Mouse (Mus musculus) MEL (cell line): ENCODE measurements around the gene Cipc. TPM values are rescaled to one million over a fixed set of nuclear protein-coding genes. Genes with fewer than 3 reads are reported as not detected.

Experiments used
- DNase-seq: peaks from one replicate; pipeline ENCODE4 v3.0.0; 2011; ENCODE audit warnings: low read depth, low spot score
- H3K27ac ChIP-seq: 2 replicates; pipeline ENCODE4 v1.5.1; 2012; ENCODE audit warnings: low read depth, mild to moderate bottlenecking, control low read depth, low read length, moderate library complexity; ENCODE audit not compliant: control insufficient read depth
- H3K27me3 ChIP-seq, 2 experiments: fragments of 150-350 bp in 1 of 2; sonication (generic) in 1 of 2; 2 replicates each; pipeline ENCODE4 v1.6.1; 2012; ENCODE audit warnings: low read length in 2 of 2, mild to moderate bottlenecking in 2 of 2, improper control_type of control experiment in 1 of 2, moderate library complexity in 1 of 2; ENCODE audit not compliant: insufficient read depth in 2 of 2, control insufficient read depth in 1 of 2
- H3K36me3 ChIP-seq, 2 experiments: 2 replicates each; pipeline ENCODE4 v1.6.1; 2012 to 2014; ENCODE audit warnings: low read length in 2 of 2, improper control_type of control experiment in 1 of 2, inconsistent platforms in 1 of 2, mild to moderate bottlenecking in 1 of 2; ENCODE audit not compliant: insufficient read depth in 2 of 2, control insufficient read depth in 1 of 2
- H3K4me1 ChIP-seq, 2 experiments: fragments of 150-350 bp in 1 of 2; sonication (generic) in 1 of 2; 2 replicates each; pipeline ENCODE4 v1.6.1; 2012; ENCODE audit warnings: low read length in 2 of 2, improper control_type of control experiment in 1 of 2, mild to moderate bottlenecking in 1 of 2; ENCODE audit not compliant: insufficient read depth in 2 of 2, control insufficient read depth in 1 of 2
- H3K4me3 ChIP-seq, 2 experiments: fragments of 150-350 bp in 1 of 2; sonication (generic) in 1 of 2; 2 replicates each; pipeline ENCODE4 v1.5.1; 2012; ENCODE audit warnings: low read depth in 2 of 2, low read length in 2 of 2, mild to moderate bottlenecking in 2 of 2, moderate library complexity in 2 of 2, control low read depth in 1 of 2, improper control_type of control experiment in 1 of 2; ENCODE audit not compliant: control insufficient read depth in 1 of 2, insufficient read depth in 1 of 2
- H3K79me2 ChIP-seq: 2 replicates; pipeline ENCODE4 v1.6.1; 2012; ENCODE audit warnings: mild to moderate bottlenecking, low read length, moderate library complexity; ENCODE audit not compliant: control insufficient read depth, poor library complexity, insufficient read depth
- H3K9ac ChIP-seq: 2 replicates; pipeline ENCODE4 v1.6.1; 2012; ENCODE audit warnings: low read depth, mild to moderate bottlenecking, control low read depth, low read length, moderate library complexity; ENCODE audit not compliant: control insufficient read depth, poor library complexity, severe bottlenecking
- H3K9me3 ChIP-seq: fragments of 150-350 bp; sonication (generic); replicated peaks from 2 replicates; pipeline ENCODE4 v1.6.1; 2012; ENCODE audit warnings: mild to moderate bottlenecking, low read length, improper control_type of control experiment, moderate library complexity; ENCODE audit not compliant: insufficient read depth
- CHD2 ChIP-seq: IDR thresholded peaks from 2 replicates; pipeline ENCODE4 v1.6.1; 2011; ENCODE audit warnings: low read length, improper control_type of control experiment
- EP300 ChIP-seq, 2 experiments: IDR thresholded peaks; 2 replicates each; pipeline ENCODE4 v1.6.1; 2011; ENCODE audit warnings: improper control_type of control experiment in 2 of 2, low read length in 2 of 2, low read depth in 1 of 2, mild to moderate bottlenecking in 1 of 2
- MAFK ChIP-seq: IDR thresholded peaks from 2 replicates; pipeline ENCODE4 v1.6.1; 2011; ENCODE audit warnings: low read depth, mild to moderate bottlenecking, low read length, improper control_type of control experiment, borderline replicate concordance
- MAX ChIP-seq: IDR thresholded peaks from 2 replicates; pipeline ENCODE4 v1.6.1; 2011; ENCODE audit warnings: low read length, improper control_type of control experiment
- MXI1 ChIP-seq: IDR thresholded peaks from 2 replicates; pipeline ENCODE4 v1.6.1; 2011; ENCODE audit warnings: mild to moderate bottlenecking, low read depth, low read length, improper control_type of control experiment
- MYB ChIP-seq: IDR thresholded peaks from 2 replicates; pipeline ENCODE4 v1.6.1; 2011; ENCODE audit warnings: mild to moderate bottlenecking, low read depth, low read length, improper control_type of control experiment
- MYC ChIP-seq: IDR thresholded peaks from 2 replicates; pipeline ENCODE4 v1.6.1; 2011; ENCODE audit warnings: low read depth, mild to moderate bottlenecking, low read length, improper control_type of control experiment, moderate library complexity
- NRF1 ChIP-seq: IDR thresholded peaks from 2 replicates; pipeline ENCODE4 v1.6.1; 2014; ENCODE audit warnings: low read depth, mild to moderate bottlenecking, inconsistent platforms, low read length, improper control_type of control experiment, moderate library complexity; ENCODE audit not compliant: poor library complexity, insufficient read depth, severe bottlenecking
- TBP ChIP-seq: IDR thresholded peaks from 2 replicates; pipeline ENCODE4 v1.8.0; 2011; ENCODE audit warnings: low read depth, low read length, improper control_type of control experiment
- TCF12 ChIP-seq: IDR thresholded peaks from 2 replicates; pipeline ENCODE4 v1.6.1; 2014; ENCODE audit warnings: low read depth, mild to moderate bottlenecking, inconsistent platforms, low read length, improper control_type of control experiment, moderate library complexity
- UBTF ChIP-seq: IDR thresholded peaks from 2 replicates; pipeline ENCODE4 v1.6.1; 2012; ENCODE audit warnings: low read depth, mild to moderate bottlenecking, inconsistent platforms, low read length, improper control_type of control experiment, moderate library complexity, borderline replicate concordance; ENCODE audit not compliant: insufficient read depth
- USF1 ChIP-seq: IDR thresholded peaks from 2 replicates; pipeline ENCODE4 v1.6.1; 2014; ENCODE audit warnings: low read depth, mild to moderate bottlenecking, inconsistent platforms, low read length, improper control_type of control experiment, moderate library complexity
- ZC3H11A ChIP-seq: IDR thresholded peaks from 2 replicates; pipeline ENCODE4 v1.6.1; 2012; ENCODE audit warnings: low read depth, mild to moderate bottlenecking, inconsistent platforms, low read length, improper control_type of control experiment
- ZNF384 ChIP-seq: IDR thresholded peaks from 2 replicates; pipeline ENCODE4 v1.6.1; 2012; ENCODE audit warnings: low read depth, mild to moderate bottlenecking, inconsistent platforms, low read length, improper control_type of control experiment
- polyA plus RNA-seq, 2 experiments: library from polyadenylated mRNA; stranded (reverse) in 1 of 2; unstranded in 1 of 2; fragments of >175 nt in 1 of 2; fragments of >200 nt in 1 of 2; gene quantifications; 2 replicates each; pipeline versions ENCODE4 v1.2.1 to v1.2.4; 2012; ENCODE audit warnings: low replicate concordance in 2 of 2, low read depth in 1 of 2; ENCODE audit not compliant: insufficient read length in 2 of 2, insufficient read depth in 1 of 2, missing spikeins in 1 of 2
- total RNA-seq: library from RNA; depleted of rRNA; stranded (reverse); fragments of 300-350 nt; gene quantifications from 2 replicates; pipeline ENCODE4 v1.2.3, GENCODE M21; 2012

Gene Cipc
- total and polyA plus RNA-seq, 3 experiments: 24.8 to 98.1 (median 27.5) TPM

- Histone ChIP-seq H3K4me3 (no peak within 1 kb of the TSS), H3K9ac (no peak within 1 kb of the TSS), H3K79me2 (no peaks in the 10 kb centered on the region), H3K4me1 (no peaks in the 10 kb centered on the region), H3K36me3 (no peaks in the 10 kb centered on the region), H3K27me3 (no peaks in the 10 kb centered on the region; a peak in 1 of 4 replicates), H3K9me3 (no peaks in the 10 kb centered on the region), H3K27ac (no peak within 1 kb of the TSS)
- TF ChIP-seq MAFK: no peak
- TF ChIP-seq USF1: no peak
- DNase-seq: no peak
Measured at GRCm38 (mm10) chr12:86989890-86990754, 43.3 kb downstream of the Cipc start, which contains the start of gene Zdhhc22. Zdhhc22 (minus strand) TSS chr12:86990430.

DNA sequence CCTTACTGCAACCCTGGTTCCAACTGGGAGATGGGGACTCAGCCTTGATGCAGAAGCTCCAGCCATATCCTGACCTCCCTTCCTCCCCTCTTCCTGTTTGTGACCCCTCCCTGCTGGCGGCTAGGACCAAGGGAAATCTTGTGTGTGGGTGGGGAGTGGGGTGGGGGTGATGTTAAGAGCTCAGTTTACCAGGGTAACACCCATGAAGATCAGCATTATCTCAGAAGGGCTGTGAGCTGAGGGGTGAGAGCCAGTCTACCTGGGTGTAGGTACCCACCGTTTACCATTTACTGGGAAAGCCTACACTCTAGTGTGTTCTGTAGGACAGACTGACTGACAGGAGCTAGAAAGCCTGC, 43.9 kb downstream of the Cipc start:
- no peaks in the 10 kb centered on the region; a peak in 1 of 4 replicates for H3K27me3 ChIP-seq
- H3K27ac ChIP-seq: no peak overlapping the region
- DNase-seq: no peak
- no peaks in the 10 kb centered on the region for H3K79me2 ChIP-seq
- H3K4me1 ChIP-seq: no peaks in the 10 kb centered on the region
- H3K9ac ChIP-seq: no peak overlapping the region
- no peak overlapping the region for H3K4me3 ChIP-seq
- TF ChIP-seq ZC3H11A (no peak), NRF1 (no peak), CHD2 (no peak), MAX (no peak), MYC (no peak), USF1 (no peak), TBP (no peak), MYB (no peak), TCF12 (no peak), MXI1 (no peak), EP300 (IDR thresholded peaks at IDR 0.05; ENCODE audit: low read depth in 1 of 2, low read length in 2 of 2) (no peak)
- no peaks in the 10 kb centered on the region for H3K36me3 ChIP-seq
- H3K9me3 ChIP-seq: no peaks in the 10 kb centered on the region

DNA sequence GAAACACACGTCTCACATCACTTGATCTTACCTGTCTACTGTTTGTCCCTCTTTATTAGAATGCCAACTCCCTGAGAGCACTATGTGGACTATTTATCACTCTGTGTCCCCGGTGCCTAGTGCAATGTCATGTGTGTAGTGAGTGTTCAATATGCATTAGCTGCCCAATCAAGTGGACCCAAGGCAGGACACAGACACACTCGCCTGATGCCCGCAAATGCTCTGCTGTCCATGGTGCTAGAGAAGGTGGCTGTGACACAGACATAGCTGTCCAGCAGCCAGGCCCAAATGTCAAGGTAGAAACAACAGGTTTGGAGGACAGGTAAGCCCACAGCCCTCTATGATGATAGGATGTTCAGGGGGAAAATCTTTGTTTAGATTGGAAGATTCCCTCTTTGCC, 47.3 kb downstream of the Cipc start:
- Histone ChIP-seq H3K9ac (no peak overlapping the region), H3K9me3 (no peaks in the 10 kb centered on the region), H3K36me3 (no peaks in the 10 kb centered on the region), H3K79me2 (no peaks in the 10 kb centered on the region), H3K27ac (no peak overlapping the region), H3K4me1 (no peaks in the 10 kb centered on the region), H3K4me3 (no peak overlapping the region), H3K27me3 (no peaks in the 10 kb centered on the region)
- no peak for TF ChIP-seq UBTF
- no peak for TF ChIP-seq ZNF384
- peak; percentile 30 for DNase-seq
